Mouse (Mus musculus) embryonic facial prominence, embryonic 13.5 days (tissue): Measurements from ENCODE around the gene Ylpm1. TPM values are rescaled to one million over a fixed set of nuclear protein-coding genes. Genes with fewer than 3 reads are reported as not detected.

Experiments
- ATAC-seq: fragments of 200-750 bp; cut with Nextera tagmentation; 2 replicates; pipeline ENCODE4 v1.8.0; 2017; ENCODE audit warnings: low read depth; ENCODE audit not compliant: insufficient number of reproducible peaks, insufficient read depth, low FRiP score, low TSS enrichment
- H3K27ac ChIP-seq: fragments of 300-500 bp; sonication (generic); 2 replicates; pipeline ENCODE4 v1.5.1; 2015; ENCODE audit warnings: moderate library complexity, mild to moderate bottlenecking, inconsistent platforms
- H3K27me3 ChIP-seq: fragments of 300-500 bp; sonication (generic); 2 replicates; pipeline ENCODE4 v1.6.1; 2015; ENCODE audit warnings: mild to moderate bottlenecking, inconsistent platforms
- H3K36me3 ChIP-seq: fragments of 300-500 bp; sonication (generic); 2 replicates; pipeline ENCODE4 v1.6.1; 2015; ENCODE audit warnings: mild to moderate bottlenecking, inconsistent platforms
- H3K4me1 ChIP-seq: fragments of 300-500 bp; sonication (generic); 2 replicates; pipeline ENCODE4 v1.6.1; 2015; ENCODE audit warnings: inconsistent platforms
- H3K4me2 ChIP-seq: fragments of 300-500 bp; sonication (generic); 2 replicates; pipeline ENCODE4 v1.6.1; 2015; ENCODE audit warnings: moderate library complexity, mild to moderate bottlenecking, inconsistent platforms
- H3K4me3 ChIP-seq: fragments of 300-500 bp; sonication (generic); 2 replicates; pipeline ENCODE4 v1.5.1; 2015; ENCODE audit warnings: mild to moderate bottlenecking, inconsistent platforms
- H3K9ac ChIP-seq: fragments of 300-500 bp; sonication (generic); 2 replicates; pipeline ENCODE4 v1.6.1; 2015; ENCODE audit warnings: mild to moderate bottlenecking, inconsistent platforms
- H3K9me3 ChIP-seq: fragments of 300-500 bp; sonication (generic); 2 replicates; pipeline ENCODE4 v1.6.1; 2016; ENCODE audit warnings: inconsistent platforms
- WGBS: fragments of 180-500 bp; shearing (Covaris S2); methylation state at CpG from one replicate; pipeline ENCODE4 v1.1.7; 2015; ENCODE audit warnings: mixed read lengths; 5-methylcytosine and 5-hydroxymethylcytosine counted together
- polyA plus RNA-seq: library from polyadenylated mRNA; unstranded; fragments of >200 nt; fragmentation: Nextera tagmentation; extraction: Ambion mirVana; gene quantifications from 2 replicates; pipeline ENCODE4 v1.2.1, GENCODE M21; 2015

Gene Ylpm1
- polyA plus RNA-seq, 1 experiment from 2014 or later: 37.5 TPM

- H3K9ac ChIP-seq: peak within 1 kb of the TSS; percentile 84
- peaks cover 17% of the 10 kb centered on the region for H3K4me1 ChIP-seq
- peak; percentile 71; the same call in 1 of the 2 replicates for ATAC-seq
- peak within 1 kb of the TSS; percentile 71 for H3K4me3 ChIP-seq
- H3K9me3 ChIP-seq: no peaks in the 10 kb centered on the region
- peaks cover 23% of the 10 kb centered on the region for H3K36me3 ChIP-seq
- no peaks in the 10 kb centered on the region for H3K27me3 ChIP-seq
- peak within 1 kb of the TSS; percentile 93 for H3K4me2 ChIP-seq
- no peak within 1 kb of the TSS for H3K27ac ChIP-seq
- under 1% methylated on average over 42 of the region's 42 CpGs for WGBS
These were observed 25.6 kb upstream of the Ylpm1 start, which contains the start of the genes Fcf1 and Arel1 for GRCm38 (mm10) chr12:84970428-84971096. TSS of gene Fcf1 (plus strand) at chr12:84970897. TSS of gene Arel1 (minus strand) at chr12:84970900.

- Histone ChIP-seq H3K36me3 (peaks cover 88% of the 10 kb centered on the region), H3K4me1 (no peaks in the 10 kb centered on the region), H3K9me3 (no peaks in the 10 kb centered on the region), H3K4me3 (no peak overlapping the region), H3K27ac (no peak overlapping the region), H3K27me3 (no peaks in the 10 kb centered on the region), H3K9ac (no peak overlapping the region), H3K4me2 (no peak overlapping the region)
- no peak for ATAC-seq
- WGBS: 88% methylated on average over 2 of the region's 2 CpGs
These were observed 16.8 kb upstream of the Ylpm1 start for GRCm38 (mm10) chr12:84979264-84979862.

DNA sequence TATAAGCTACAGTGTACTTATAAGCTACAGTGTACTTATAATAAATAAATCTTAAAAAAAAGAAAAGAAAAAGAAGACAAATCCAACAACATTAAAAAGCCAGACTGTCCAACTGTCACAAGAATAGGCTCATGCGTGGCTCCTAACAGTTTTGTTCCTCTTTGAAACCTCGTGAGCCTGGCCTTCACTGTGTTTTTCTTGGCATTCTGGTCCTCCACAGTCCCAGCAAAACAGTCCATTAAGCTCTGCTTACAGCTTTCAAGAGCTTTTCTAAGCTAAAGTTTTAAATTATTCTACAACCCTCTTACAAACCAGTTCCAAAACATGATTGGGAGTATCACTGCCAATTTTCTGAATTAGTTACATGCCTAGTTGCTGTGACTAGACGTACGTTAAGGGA, 6.7 kb upstream of the Ylpm1 start:
- H3K9me3 ChIP-seq: no peaks in the 10 kb centered on the region
- H3K27ac ChIP-seq: no peak overlapping the region
- H3K4me3 ChIP-seq: no peak overlapping the region
- no peaks in the 10 kb centered on the region for H3K27me3 ChIP-seq
- H3K4me2 ChIP-seq: no peak overlapping the region
- no peak for ATAC-seq
- 68% methylated on average over 4 of the region's 4 CpGs for WGBS
- H3K36me3 ChIP-seq: peaks cover 8% of the 10 kb centered on the region; the same call in 1 of the 2 replicates
- H3K4me1 ChIP-seq: no peaks in the 10 kb centered on the region
- no peak overlapping the region for H3K9ac ChIP-seq

DNA sequence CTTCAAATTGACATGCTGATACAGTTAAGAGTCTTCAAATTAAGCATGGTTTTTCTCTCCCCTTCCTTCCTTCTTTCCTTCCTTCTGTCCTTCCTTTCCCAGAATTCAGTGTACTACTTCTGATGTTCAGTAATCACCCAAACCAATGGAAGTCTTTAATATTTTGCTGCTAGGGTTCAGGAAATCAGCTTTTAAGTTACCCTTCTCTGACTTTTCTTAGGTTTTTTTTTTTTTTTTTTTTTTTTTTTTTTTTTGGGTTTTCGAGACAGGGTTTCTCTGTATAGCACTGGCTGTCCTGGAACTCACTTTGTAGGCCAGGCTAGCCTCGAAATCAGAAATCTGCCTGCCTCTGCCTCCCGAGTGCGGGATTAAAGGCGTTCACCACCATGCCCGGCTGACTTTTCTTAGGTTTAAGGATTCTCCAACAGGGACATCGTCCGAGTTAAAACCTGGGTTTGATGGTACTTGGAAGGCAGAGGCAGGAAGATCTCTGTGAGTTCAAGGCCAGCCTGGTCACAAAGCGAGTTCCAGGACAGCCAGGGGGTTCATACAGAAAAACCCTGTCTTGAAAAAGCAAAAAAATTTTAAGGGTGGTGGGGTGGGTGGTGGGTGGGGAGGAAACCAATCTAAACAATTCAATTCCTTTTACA, 884 bp upstream of the Ylpm1 start:
- Histone ChIP-seq H3K4me2 (peak overlapping the region; percentile 96), H3K4me1 (peaks cover 23% of the 10 kb centered on the region), H3K4me3 (peak overlapping the region; percentile 69; the same call in 1 of the 2 replicates), H3K9ac (0 out of 2 replicates have a peak overlapping the region, but pooled peaks have one; percentile 47), H3K27me3 (no peaks in the 10 kb centered on the region), H3K9me3 (no peaks in the 10 kb centered on the region), H3K36me3 (no peaks in the 10 kb centered on the region), H3K27ac (no peak overlapping the region)
- ATAC-seq: no peak
- 91% methylated on average over 9 of the region's 9 CpGs for WGBS

GRCm38 (mm10) chr12:84996501-84997398, 629 bp downstream of the Ylpm1 start:
- Histone ChIP-seq H3K9ac (peak overlapping the region; percentile 99), H3K9me3 (no peaks in the 10 kb centered on the region), H3K27ac (peak overlapping the region; percentile 81), H3K4me2 (peak overlapping the region; percentile 96), H3K4me1 (peaks cover 23% of the 10 kb centered on the region), H3K4me3 (peak overlapping the region; percentile 69), H3K27me3 (no peaks in the 10 kb centered on the region), H3K36me3 (no peaks in the 10 kb centered on the region)
- 1% methylated on average over 44 of the region's 44 CpGs for WGBS
- ATAC-seq: peak; percentile 57; the same call in 1 of the 2 replicates

DNA sequence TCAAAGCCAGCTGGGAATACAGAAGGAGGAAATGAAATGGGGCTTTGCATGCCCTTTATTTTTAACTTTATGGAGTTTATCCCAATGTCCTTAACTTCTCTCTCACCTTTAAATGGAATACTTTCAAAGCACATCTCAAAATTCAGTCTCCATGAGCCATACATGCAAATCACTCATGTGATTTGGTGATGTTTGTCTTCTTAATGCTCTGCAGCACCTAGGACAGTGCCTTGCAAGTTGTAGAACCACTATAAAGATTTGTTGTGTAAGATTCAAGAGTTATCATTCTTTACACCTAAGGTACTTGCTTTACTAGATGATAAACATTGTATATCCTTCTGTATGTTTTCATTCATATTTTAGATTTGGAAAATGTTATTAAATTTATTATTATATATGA, 2.9 kb downstream of the Ylpm1 start:
- ATAC-seq: no peak
- Histone ChIP-seq H3K4me2 (peak overlapping the region; percentile 96), H3K9me3 (no peaks in the 10 kb centered on the region), H3K36me3 (peaks cover 19% of the 10 kb centered on the region), H3K27ac (no peak overlapping the region), H3K4me1 (peaks cover 23% of the 10 kb centered on the region), H3K9ac (peak overlapping the region; percentile 59), H3K4me3 (peak overlapping the region; percentile 69), H3K27me3 (no peaks in the 10 kb centered on the region)

- H3K4me3 ChIP-seq: no peak overlapping the region
- H3K4me2 ChIP-seq: no peak overlapping the region
- WGBS: 91% methylated on average over 1 of the region's 1 CpGs
- H3K36me3 ChIP-seq: peaks cover 36% of the 10 kb centered on the region
- H3K27ac ChIP-seq: no peak overlapping the region
- H3K9ac ChIP-seq: no peak overlapping the region
- no peak for ATAC-seq
- no peaks in the 10 kb centered on the region for H3K27me3 ChIP-seq
- no peaks in the 10 kb centered on the region for H3K9me3 ChIP-seq
- H3K4me1 ChIP-seq: no peaks in the 10 kb centered on the region
These were observed 10.1 kb downstream of the Ylpm1 start for GRCm38 (mm10) chr12:85006206-85006605.

DNA sequence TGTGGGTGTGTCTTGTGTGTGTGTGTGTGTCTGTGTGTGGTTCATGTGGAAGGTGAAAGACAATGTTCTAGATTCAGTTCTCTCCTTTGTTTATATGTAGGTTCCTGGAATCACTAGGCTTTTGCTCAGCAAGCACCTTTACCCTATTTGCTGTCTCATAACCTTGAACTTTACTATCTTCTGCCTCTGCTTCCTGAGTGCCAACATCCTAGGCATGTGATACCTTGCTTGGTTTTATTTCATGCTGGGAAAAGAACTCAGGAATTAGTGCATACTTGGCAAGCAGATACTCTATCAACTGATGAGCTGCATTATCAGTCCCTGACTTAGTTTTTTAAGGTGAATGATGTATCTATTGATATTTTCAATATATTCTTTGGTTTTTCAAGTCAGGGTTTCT, 10.9 kb downstream of the Ylpm1 start:
- Histone ChIP-seq H3K4me3 (no peak overlapping the region), H3K27ac (no peak overlapping the region), H3K9ac (no peak overlapping the region), H3K27me3 (no peaks in the 10 kb centered on the region), H3K4me2 (no peak overlapping the region), H3K36me3 (peaks cover 43% of the 10 kb centered on the region), H3K4me1 (no peaks in the 10 kb centered on the region), H3K9me3 (peaks cover 3% of the 10 kb centered on the region; the same call in 1 of the 2 replicates)
- ATAC-seq: no peak

- Histone ChIP-seq H3K36me3 (peaks cover 43% of the 10 kb centered on the region), H3K4me3 (no peak overlapping the region), H3K9me3 (peaks cover 3% of the 10 kb centered on the region; the same call in 1 of the 2 replicates), H3K9ac (no peak overlapping the region), H3K27ac (no peak overlapping the region), H3K27me3 (no peaks in the 10 kb centered on the region), H3K4me1 (no peaks in the 10 kb centered on the region), H3K4me2 (no peak overlapping the region)
- no peak for ATAC-seq
- WGBS: 83% methylated on average over 1 of the region's 1 CpGs
These were observed 13.7 kb downstream of the Ylpm1 start for GRCm38 (mm10) chr12:85009776-85010175.

DNA sequence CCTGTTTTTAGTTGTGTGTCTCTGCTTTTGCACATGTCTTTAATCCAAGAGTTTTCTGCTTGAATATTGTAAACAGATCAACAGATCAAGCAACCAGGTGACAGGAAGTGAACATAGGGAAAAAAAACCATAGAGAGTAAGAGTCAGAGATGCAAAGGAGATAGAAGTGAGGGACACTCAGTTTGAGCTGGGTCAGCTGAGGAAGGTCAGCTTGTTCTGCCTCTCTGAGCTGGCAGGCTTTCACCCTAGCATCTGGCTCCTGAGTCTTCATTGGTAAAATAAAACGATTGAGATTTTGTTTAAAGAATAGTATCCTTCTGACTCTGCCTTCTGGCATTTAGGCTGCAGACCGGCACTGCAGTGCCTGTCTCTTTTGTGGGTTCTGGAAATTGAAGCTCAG, 14.4 kb downstream of the Ylpm1 start:
- WGBS: 84% methylated on average over 2 of the region's 2 CpGs
- Histone ChIP-seq H3K27ac (no peak overlapping the region), H3K36me3 (peaks cover 43% of the 10 kb centered on the region), H3K4me1 (no peaks in the 10 kb centered on the region), H3K27me3 (no peaks in the 10 kb centered on the region), H3K4me2 (no peak overlapping the region), H3K9ac (no peak overlapping the region), H3K9me3 (peaks cover 3% of the 10 kb centered on the region; the same call in 1 of the 2 replicates), H3K4me3 (no peak overlapping the region)
- no peak for ATAC-seq

- no peak for ATAC-seq
- H3K4me2 ChIP-seq: no peak overlapping the region
- H3K36me3 ChIP-seq: peaks cover 51% of the 10 kb centered on the region
- peaks cover 3% of the 10 kb centered on the region; the same call in 1 of the 2 replicates for H3K9me3 ChIP-seq
- no peak overlapping the region for H3K4me3 ChIP-seq
- WGBS: 86% methylated on average over 2 of the region's 2 CpGs
- no peaks in the 10 kb centered on the region for H3K4me1 ChIP-seq
- no peaks in the 10 kb centered on the region for H3K27me3 ChIP-seq
- H3K27ac ChIP-seq: no peak overlapping the region
- H3K9ac ChIP-seq: no peak overlapping the region
These were observed 16.1 kb downstream of the Ylpm1 start for GRCm38 (mm10) chr12:85012185-85012584.
